Mouse (Mus musculus) CH12.LX (cell line): ENCODE data around the gene Ctnna2. TPM values are rescaled to one million over a fixed set of nuclear protein-coding genes. Genes with fewer than 3 reads are reported as not detected.

Source experiments
- DNase-seq: peaks from one replicate; pipeline ENCODE4 v3.0.0-alpha.2; 2013; ENCODE audit errors: extremely low read depth
- H3K27ac ChIP-seq: 2 replicates; pipeline ENCODE4 v1.5.1; 2012; ENCODE audit warnings: low read depth, mild to moderate bottlenecking, control low read depth, moderate library complexity; ENCODE audit not compliant: insufficient read depth
- H3K27me3 ChIP-seq: replicated peaks from 2 replicates; pipeline ENCODE3; 2012; ENCODE audit warnings: inconsistent platforms
- H3K36me3 ChIP-seq, 2 experiments: replicated peaks in 1 of 2; 2 replicates each; pipeline versions ENCODE3 to v1.6.1; 2012; ENCODE audit warnings: inconsistent platforms in 1 of 2, low read length in 1 of 2, mild to moderate bottlenecking in 1 of 2, mixed read lengths in 1 of 2, moderate library complexity in 1 of 2; ENCODE audit not compliant: control insufficient read depth in 1 of 2, insufficient read depth in 1 of 2
- H3K4me1 ChIP-seq, 2 experiments: 2 replicates each; pipeline ENCODE4 v1.6.1; 2012; ENCODE audit warnings: inconsistent platforms in 1 of 2, moderate library complexity in 1 of 2; ENCODE audit not compliant: insufficient read depth in 2 of 2, control insufficient read depth in 1 of 2
- H3K4me2 ChIP-seq: 2 replicates; pipeline ENCODE4 v1.6.1; 2012; ENCODE audit warnings: low read depth, mild to moderate bottlenecking, control low read depth; ENCODE audit not compliant: poor library complexity, insufficient read depth, severe bottlenecking
- H3K4me3 ChIP-seq, 3 experiments: fragments of 150-350 bp in 1 of 3; sonication (generic) in 1 of 3; replicated peaks in 1 of 3; 2 replicates each; pipeline versions ENCODE3 to v1.5.1; 2011 to 2012; ENCODE audit warnings: low read depth in 2 of 3, low read length in 2 of 3, mild to moderate bottlenecking in 2 of 3, moderate library complexity in 2 of 3, control low read depth in 1 of 3, improper control_type of control experiment in 1 of 3, inconsistent platforms in 1 of 3, mixed read lengths in 1 of 3; ENCODE audit not compliant: poor library complexity in 1 of 3
- H3K79me2 ChIP-seq: replicated peaks from 2 replicates; pipeline ENCODE4 v1.6.1; 2012; ENCODE audit warnings: mild to moderate bottlenecking, moderate library complexity; ENCODE audit not compliant: control insufficient read depth, poor library complexity, insufficient read depth, severe bottlenecking; ENCODE audit errors: extremely low read depth
- H3K9ac ChIP-seq: 2 replicates; pipeline ENCODE4 v1.6.1; 2012; ENCODE audit warnings: low read depth, mild to moderate bottlenecking, control low read depth, moderate library complexity; ENCODE audit not compliant: insufficient read depth
- H3K9me3 ChIP-seq: replicated peaks from 2 replicates; pipeline ENCODE3; 2012; ENCODE audit warnings: low read length, inconsistent platforms, mixed read lengths
- BHLHE40 ChIP-seq: IDR thresholded peaks from 2 replicates; pipeline ENCODE4 v1.6.1; 2011; ENCODE audit warnings: mild to moderate bottlenecking, low read depth, low read length, improper control_type of control experiment
- CHD1 ChIP-seq: IDR thresholded peaks from 2 replicates; pipeline ENCODE4 v1.6.1; 2012; ENCODE audit warnings: low read depth, low read length, improper control_type of control experiment, inconsistent platforms
- E2F4 ChIP-seq: IDR thresholded peaks from 2 replicates; pipeline ENCODE4 v1.6.1; 2011; ENCODE audit warnings: low read depth, low read length, improper control_type of control experiment; ENCODE audit not compliant: insufficient replicate concordance
- ELF1 ChIP-seq: IDR thresholded peaks from 2 replicates; pipeline ENCODE4 v1.6.1; 2014; ENCODE audit warnings: low read depth, mild to moderate bottlenecking, inconsistent platforms, low read length, improper control_type of control experiment
- GABPA ChIP-seq: IDR thresholded peaks from 2 replicates; pipeline ENCODE4 v1.6.1; 2012; ENCODE audit warnings: low read depth, low read length, improper control_type of control experiment, inconsistent platforms; ENCODE audit not compliant: insufficient replicate concordance
- IRF4 ChIP-seq: IDR thresholded peaks from 2 replicates; pipeline ENCODE4 v1.6.1; 2014; ENCODE audit warnings: low read depth, mild to moderate bottlenecking, inconsistent platforms, low read length, improper control_type of control experiment
- JUND ChIP-seq: conservative IDR thresholded peaks from 2 replicates; pipeline ENCODE4 v1.6.1; 2011; ENCODE audit warnings: low read depth, low read length, improper control_type of control experiment
- MAFK ChIP-seq: IDR thresholded peaks from 2 replicates; pipeline ENCODE4 v1.6.1; 2011; ENCODE audit warnings: low read length, improper control_type of control experiment; ENCODE audit not compliant: insufficient replicate concordance
- MEF2A ChIP-seq: IDR thresholded peaks from 2 replicates; pipeline ENCODE4 v1.6.1; 2014; ENCODE audit warnings: low read depth, mild to moderate bottlenecking, inconsistent platforms, low read length, improper control_type of control experiment, borderline replicate concordance
- MXI1 ChIP-seq: IDR thresholded peaks from 2 replicates; pipeline ENCODE4 v1.6.1; 2011; ENCODE audit warnings: mild to moderate bottlenecking, low read depth, low read length, improper control_type of control experiment
- MYC ChIP-seq: IDR thresholded peaks from 2 replicates; pipeline ENCODE4 v1.6.1; 2011; ENCODE audit warnings: low read depth, mild to moderate bottlenecking, improper control_type of control experiment, low read length
- NELFE ChIP-seq: IDR thresholded peaks from 2 replicates; pipeline ENCODE4 v1.6.1; 2011; ENCODE audit warnings: low read depth, low read length, improper control_type of control experiment
- PAX5 ChIP-seq: IDR thresholded peaks from 2 replicates; pipeline ENCODE4 v1.6.1; 2012; ENCODE audit warnings: low read length, inconsistent platforms, mixed read lengths
- POLR2A ChIP-seq: IDR thresholded peaks from 2 replicates; pipeline ENCODE4 v1.6.1; 2011; ENCODE audit warnings: low read depth, mild to moderate bottlenecking, improper control_type of control experiment, low read length
- RAD21 ChIP-seq: IDR thresholded peaks from 2 replicates; pipeline ENCODE4 v1.6.1; 2011; ENCODE audit warnings: low read depth, mild to moderate bottlenecking, low read length, improper control_type of control experiment, moderate library complexity
- RCOR1 ChIP-seq: conservative IDR thresholded peaks from 2 replicates; pipeline ENCODE4 v1.6.1; 2012; ENCODE audit warnings: low read depth, mild to moderate bottlenecking, inconsistent platforms, low read length, improper control_type of control experiment
- SIN3A ChIP-seq: IDR thresholded peaks from 2 replicates; pipeline ENCODE4 v1.6.1; 2012; ENCODE audit warnings: low read length, improper control_type of control experiment, inconsistent platforms
- TCF12 ChIP-seq: IDR thresholded peaks from 2 replicates; pipeline ENCODE4 v1.6.1; 2014; ENCODE audit warnings: low read depth, mild to moderate bottlenecking, inconsistent platforms, low read length, improper control_type of control experiment
- UBTF ChIP-seq: IDR thresholded peaks from 2 replicates; pipeline ENCODE4 v1.6.1; 2012; ENCODE audit warnings: low read depth, mild to moderate bottlenecking, inconsistent platforms, low read length, improper control_type of control experiment, moderate library complexity
- USF1 ChIP-seq: IDR thresholded peaks from 2 replicates; pipeline ENCODE4 v1.6.1; 2014; ENCODE audit warnings: low read depth, mild to moderate bottlenecking, inconsistent platforms, low read length, improper control_type of control experiment
- USF2 ChIP-seq: conservative IDR thresholded peaks from 2 replicates; pipeline ENCODE4 v1.6.1; 2011; ENCODE audit warnings: low read depth, low read length, improper control_type of control experiment
- ZC3H11A ChIP-seq: IDR thresholded peaks from 2 replicates; pipeline ENCODE4 v1.6.1; 2012; ENCODE audit warnings: low read depth, mild to moderate bottlenecking, inconsistent platforms, low read length, improper control_type of control experiment
- ZKSCAN1 ChIP-seq: IDR thresholded peaks from 2 replicates; pipeline ENCODE4 v1.6.1; 2012; ENCODE audit warnings: low read depth, inconsistent platforms, low read length, improper control_type of control experiment, borderline replicate concordance
- ZMIZ1 ChIP-seq: IDR thresholded peaks from 2 replicates; pipeline ENCODE4 v1.6.1; 2012; ENCODE audit warnings: low read depth, mild to moderate bottlenecking, inconsistent platforms, low read length, improper control_type of control experiment
- dilution Hi-C: fragments of 300-500 bp; cut with MboI; formaldehyde crosslinking; loops from 2 replicates; pipeline ENCODE4 v1.14.3; 2020; ENCODE audit warnings: low sequenced_read_pairs; ENCODE audit not compliant: extremely low pct_unique_long_range_greater_than_20kb, extremely low pct_ligation_motif_present
- in situ Hi-C: fragments of 300-500 bp; cut with MboI; formaldehyde crosslinking; loops from 3 replicates; pipeline ENCODE4 v1.14.3; 2019; ENCODE audit warnings: low sequenced_read_pairs, low pct_ligation_motif_present, low pct_unique_long_range_greater_than_20kb, mixed read lengths
- polyA plus RNA-seq: library from polyadenylated mRNA; unstranded; fragments of >175 nt; gene quantifications from 2 replicates; pipeline ENCODE4 v1.2.1, GENCODE M21; 2012; ENCODE audit warnings: low read depth; ENCODE audit not compliant: insufficient read length
- total RNA-seq, 2 experiments: library from RNA; depleted of rRNA; stranded (reverse); fragments of 300-350 nt in 1 of 2; fragments of >200 nt in 1 of 2; gene quantifications; 2 replicates each; pipeline ENCODE4 v1.2.3; 2012 to 2014

The Ctnna2 gene
- total and polyA plus RNA-seq, 3 experiments: not detected

DNA sequence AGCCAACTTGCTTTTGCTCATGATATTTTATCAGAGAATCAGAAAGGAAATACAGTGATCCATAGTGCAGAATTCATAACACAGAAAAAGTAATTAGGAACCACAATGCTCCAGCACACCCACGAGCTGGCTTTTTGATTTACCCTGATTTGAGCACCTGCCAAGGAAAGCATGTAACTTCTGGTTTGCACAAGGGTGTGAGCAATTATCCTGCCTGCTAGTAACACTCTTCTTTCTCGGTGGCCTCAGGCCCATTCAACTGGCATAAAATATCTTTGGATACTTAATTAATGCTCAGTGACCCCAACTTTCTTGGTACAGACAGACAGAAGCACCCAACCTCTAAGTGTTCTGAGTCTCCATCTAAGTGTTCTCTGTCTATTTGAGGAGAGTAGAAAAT, 794.6 kb downstream of the Ctnna2 start:
- Histone ChIP-seq H3K9me3 (peaks cover 48% of the 10 kb centered on the region), H3K9ac (no peak overlapping the region), H3K79me2 (no peaks in the 10 kb centered on the region), H3K4me2 (no peak overlapping the region), H3K27me3 (no peaks in the 10 kb centered on the region), H3K4me3 (no peak overlapping the region), H3K36me3 (no peaks in the 10 kb centered on the region), H3K4me1 (no peaks in the 10 kb centered on the region), H3K27ac (no peak overlapping the region)
- no peak for TF ChIP-seq UBTF
- no peak for TF ChIP-seq E2F4
- TF ChIP-seq USF1: no peak
- TF ChIP-seq MAFK: no peak
- no peak for TF ChIP-seq ZC3H11A
- TF ChIP-seq ELF1: no peak
- no peak for TF ChIP-seq PAX5
- no peak for TF ChIP-seq USF2
- TF ChIP-seq ZMIZ1: no peak
- no peak for TF ChIP-seq CHD1
- no peak for TF ChIP-seq MYC
- TF ChIP-seq ZKSCAN1: no peak
- no peak for TF ChIP-seq TCF12
- TF ChIP-seq IRF4: no peak
- no peak for TF ChIP-seq BHLHE40
- no peak for TF ChIP-seq RAD21
- no peak for TF ChIP-seq NELFE
- TF ChIP-seq JUND: no peak
- no peak for TF ChIP-seq POLR2A
- TF ChIP-seq GABPA: no peak
- in situ Hi-C loops (no loop called here), dilution Hi-C loops (no loop called here)
- no peak for DNase-seq

DNA sequence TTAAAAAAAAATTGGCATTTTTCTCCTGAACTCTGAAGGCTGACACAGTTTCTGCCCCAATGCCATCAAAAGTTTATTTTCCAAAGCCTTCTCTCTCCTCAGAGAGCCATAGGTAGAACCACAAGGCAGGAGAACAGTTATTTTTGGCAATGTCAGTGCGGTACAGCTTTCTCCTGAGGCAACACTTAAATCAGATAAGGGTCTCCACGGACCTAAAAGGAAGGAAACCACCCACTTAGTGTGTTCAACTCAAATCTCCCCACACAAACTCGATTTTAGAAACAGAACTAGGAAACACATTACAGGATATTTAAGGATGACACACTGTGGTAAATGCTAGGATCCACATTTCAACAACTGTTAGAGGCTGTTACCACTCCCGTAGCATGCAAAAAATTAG, 803.7 kb downstream of the Ctnna2 start:
- Histone ChIP-seq H3K36me3 (no peaks in the 10 kb centered on the region), H3K9ac (no peak overlapping the region), H3K79me2 (no peaks in the 10 kb centered on the region), H3K27ac (no peak overlapping the region), H3K4me2 (no peak overlapping the region), H3K4me3 (no peak overlapping the region), H3K9me3 (peaks cover 54% of the 10 kb centered on the region), H3K4me1 (no peaks in the 10 kb centered on the region), H3K27me3 (no peaks in the 10 kb centered on the region)
- no peak for TF ChIP-seq MEF2A
- TF ChIP-seq SIN3A: no peak
- TF ChIP-seq MXI1: no peak
- no peak for TF ChIP-seq RAD21
- TF ChIP-seq RCOR1: no peak
- TF ChIP-seq MYC: no peak
- dilution Hi-C loops (no loop called here), in situ Hi-C loops (no loop called here)
- DNase-seq: no peak
